Mouse (Mus musculus): Measurements from ENCODE around the gene Pde4d.
A peak's percentile ranks its signal among the peaks of the same experiment; 100 is the strongest.

Gene Pde4d

DNA sequence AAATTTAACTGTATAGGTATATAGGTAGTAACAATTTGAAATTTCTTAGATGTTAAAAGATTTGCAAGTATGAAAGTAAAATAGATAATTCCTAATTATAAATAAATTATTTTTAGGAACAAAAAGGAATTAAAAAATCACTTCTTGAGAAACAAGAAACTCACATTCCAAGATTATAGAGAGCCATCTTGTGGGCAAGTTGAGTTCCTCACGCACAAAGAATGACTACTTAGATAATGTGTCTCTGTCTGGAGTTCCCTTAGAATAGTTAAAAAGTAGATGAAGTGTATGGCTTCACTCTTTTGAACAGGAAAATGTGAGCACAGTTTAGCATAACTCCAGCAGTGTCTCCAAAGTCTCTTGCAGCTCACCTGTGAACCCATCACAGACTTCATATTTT, 1155.4 kb downstream of the Pde4d start:
- DNase-seq, result no peak

DNA sequence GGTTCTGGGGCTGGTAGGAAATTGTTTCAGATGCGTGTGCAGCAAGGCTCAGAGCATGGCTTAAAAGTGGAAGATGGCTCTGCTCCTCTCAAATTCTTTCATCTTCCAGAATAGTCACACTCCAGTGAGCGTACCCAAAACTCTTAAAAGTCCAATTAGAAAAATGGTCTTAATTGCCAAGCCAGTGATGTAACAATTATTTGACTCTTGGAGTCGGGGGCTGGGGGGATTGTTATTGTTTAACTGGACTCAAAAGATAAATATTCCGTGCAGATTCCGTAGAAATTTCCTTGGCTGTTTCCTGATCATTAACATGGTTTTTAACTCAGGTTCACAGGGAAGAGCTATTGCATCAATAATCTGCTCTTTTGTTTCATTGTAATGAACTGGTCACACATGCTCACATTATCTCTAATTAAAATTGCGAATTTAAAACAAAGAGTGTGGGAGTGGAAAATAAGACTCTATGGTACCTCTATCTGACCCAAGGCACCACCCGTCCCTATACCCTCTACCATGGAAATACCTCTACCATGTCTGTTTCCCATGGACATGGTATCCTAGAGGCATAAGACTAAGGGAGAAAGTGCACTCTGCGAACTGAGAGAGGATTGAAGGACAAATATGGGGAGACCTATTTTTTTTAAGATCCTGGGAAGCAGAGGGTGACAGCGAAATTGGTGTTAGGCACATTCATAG, 1159.5 kb downstream of the Pde4d start:
- no peak for DNase-seq

DNA sequence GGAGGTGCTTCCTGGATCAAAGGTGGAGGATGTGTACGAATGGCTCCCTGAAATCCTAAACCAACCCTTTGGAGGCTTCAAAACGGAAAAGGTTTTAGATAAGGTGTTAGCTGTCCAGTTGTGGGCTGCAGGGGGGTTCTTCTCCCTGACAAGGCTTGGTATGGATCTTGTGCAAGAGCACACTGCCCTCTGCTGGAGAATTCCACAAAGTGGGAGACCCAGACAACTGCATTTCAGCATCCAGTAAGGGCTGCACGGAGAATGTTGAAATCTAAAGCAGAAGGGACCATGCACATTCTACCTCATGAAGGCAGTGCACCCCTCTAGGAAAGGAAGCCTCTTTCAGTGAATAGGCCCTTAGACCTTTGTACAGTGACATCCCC, 1160.0 kb downstream of the Pde4d start:
- peak; percentile 66 for DNase-seq

GRCm38 (mm10) chr13:109610772-109611171, 1161.0 kb downstream of the Pde4d start:
- DNase-seq, result no peak

GRCm38 (mm10) chr13:109615213-109615784, 1165.6 kb downstream of the Pde4d start:
- no peak for DNase-seq

DNA sequence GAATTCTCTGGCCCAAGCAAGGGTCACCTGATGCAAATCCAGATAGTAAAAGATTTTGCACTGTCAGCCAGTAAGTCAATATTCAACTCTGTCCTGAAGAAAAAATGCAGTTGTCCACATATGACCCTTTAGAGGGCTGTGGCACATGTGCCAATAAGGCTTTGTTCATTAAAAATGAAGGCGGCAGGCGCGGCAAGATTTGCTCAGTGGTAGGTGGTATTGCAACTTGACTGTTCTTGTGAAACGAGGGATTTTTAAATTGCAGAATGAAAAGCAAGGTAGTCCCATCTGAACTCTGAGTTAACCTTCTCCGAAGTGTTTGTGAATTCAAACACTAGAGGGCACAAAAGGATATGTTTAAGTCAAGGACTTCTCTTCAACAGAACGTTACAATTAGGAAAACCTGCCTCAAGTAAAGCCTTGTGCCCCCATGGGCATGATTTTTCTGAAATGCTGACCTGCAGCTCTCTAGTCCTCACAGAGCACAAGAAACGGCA, 1166.1 kb downstream of the Pde4d start:
- DNase-seq, result peak; percentile 64

DNA sequence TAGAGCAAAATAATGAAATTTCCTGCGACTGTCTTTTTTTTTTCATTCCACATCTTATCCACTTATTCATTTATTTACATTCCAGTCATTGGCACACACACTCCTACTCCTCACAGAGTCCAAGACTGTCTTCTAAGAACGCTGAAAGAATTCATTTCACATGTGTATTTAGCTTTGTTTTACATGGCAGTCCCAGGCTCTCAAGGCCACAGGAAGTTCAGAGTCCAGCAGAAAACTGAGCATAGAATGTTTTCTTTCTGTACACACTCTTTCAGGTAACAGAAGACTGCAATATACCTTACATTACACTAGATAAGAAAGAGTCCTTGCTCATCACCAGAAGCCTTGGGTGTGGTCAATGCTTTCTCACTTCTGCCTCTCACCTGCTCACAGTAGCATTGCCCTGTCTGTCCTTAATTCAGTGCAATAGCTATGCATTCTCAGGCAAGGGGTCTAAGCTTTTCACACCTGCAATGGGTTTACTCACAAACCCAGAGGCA, 1169.5 kb downstream of the Pde4d start:
- DNase-seq, result no peak

DNA sequence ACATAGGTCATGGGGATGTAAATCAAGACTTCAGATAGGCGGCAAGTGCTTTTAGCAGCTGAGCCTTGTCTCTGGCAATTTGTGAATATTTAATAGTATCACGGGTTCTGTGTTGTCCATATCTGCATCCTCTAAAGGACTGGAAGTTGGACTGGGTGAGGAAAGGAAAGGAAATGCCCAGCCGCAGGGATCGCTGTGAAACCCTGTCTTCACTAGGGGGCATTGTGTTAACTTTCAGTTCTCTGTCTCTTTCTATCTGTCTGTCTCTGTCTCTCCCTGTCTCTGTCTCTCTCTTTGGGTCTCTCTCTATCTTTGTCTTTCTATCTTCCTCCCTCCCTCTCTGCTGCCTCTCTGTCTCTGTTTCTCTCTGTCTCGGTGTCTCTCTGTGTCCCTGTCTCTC, 1172.5 kb downstream of the Pde4d start:
- no peak for DNase-seq

GRCm38 (mm10) chr13:109623201-109623600, 1173.5 kb downstream of the Pde4d start:
- no peak for DNase-seq

DNA sequence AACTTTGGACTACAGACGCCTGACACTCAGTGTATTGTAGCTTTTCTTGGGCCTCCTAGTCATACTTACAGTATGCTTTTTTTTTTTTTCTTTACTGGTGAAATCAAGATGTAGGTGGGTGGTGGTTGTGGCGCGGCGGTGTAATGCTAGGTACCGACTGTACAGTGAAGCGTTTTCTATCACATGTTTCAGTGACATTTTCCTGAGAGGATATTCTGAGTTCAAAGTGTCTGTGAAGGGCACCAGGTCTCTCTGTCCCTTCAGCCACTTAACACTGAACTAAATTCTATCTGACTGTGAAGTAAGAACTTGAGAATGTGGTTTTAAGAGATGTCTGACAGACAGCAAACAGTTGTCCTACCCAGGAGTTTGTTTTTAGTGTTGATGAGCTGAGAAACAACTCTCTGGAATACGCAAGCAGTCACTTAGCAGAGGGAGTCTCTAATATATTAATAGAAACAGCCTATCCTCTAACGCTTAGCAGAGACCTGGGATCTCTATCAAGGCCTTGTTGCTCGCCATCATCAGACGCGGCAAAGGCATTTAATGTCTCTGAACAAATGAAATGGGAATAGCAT, 1175.1 kb downstream of the Pde4d start:
- DNase-seq, result no peak

DNA sequence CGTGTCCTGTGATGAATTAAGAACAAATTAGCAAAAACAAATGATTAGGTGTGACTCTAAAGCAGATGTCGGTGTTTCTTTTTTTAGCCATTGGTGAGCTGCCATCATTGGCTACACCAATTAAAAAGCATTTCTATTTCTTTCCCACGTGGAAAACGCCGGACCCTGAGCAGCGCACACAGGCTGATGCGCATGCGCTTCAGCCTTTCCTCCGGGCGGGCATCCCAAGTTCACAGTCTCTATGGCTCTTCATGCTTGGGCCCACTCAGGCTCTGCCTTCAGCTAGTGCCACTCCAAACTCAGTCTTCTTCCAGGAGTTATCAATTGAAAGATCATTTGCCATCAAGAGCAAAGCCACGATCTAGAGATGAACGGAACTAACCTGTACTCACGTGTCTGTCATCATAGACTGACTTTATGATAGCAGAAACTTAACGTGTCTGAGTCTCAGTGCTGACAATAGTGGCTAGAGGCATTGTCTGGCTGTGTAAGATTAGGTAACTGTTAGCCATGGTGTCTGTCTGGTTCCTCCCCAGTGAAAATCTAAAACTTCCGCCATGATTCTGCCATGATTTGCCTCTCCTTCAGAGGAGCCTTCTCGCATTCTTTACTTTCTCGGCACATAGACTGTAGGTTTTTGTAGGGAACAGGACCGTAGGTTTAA, 1175.8 kb downstream of the Pde4d start:
- DNase-seq, result no peak

DNA sequence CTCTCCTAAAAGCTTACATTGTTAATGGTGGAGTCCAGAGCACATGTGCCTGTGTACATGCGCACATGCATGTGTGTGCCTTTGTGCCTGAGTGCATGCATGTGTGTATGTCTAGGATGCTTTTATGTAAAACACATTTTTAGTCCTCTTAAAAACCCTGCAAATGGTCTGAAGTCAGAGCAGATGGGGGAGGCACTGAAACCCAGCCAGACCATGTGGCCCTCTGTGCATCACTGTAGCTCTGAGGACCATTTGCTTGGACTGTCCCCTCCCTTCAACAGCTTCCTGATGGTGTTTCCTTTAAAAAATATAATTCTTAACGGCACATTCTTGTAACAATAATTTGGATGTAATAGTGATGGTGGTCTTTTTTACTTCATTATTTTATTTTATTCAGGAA, 1177.5 kb downstream of the Pde4d start:
- no peak for DNase-seq

- no peak for DNase-seq
These were observed 1178.9 kb downstream of the Pde4d start for GRCm38 (mm10) chr13:109628606-109629005.

GRCm38 (mm10) chr13:109629216-109629615, 1179.5 kb downstream of the Pde4d start:
- DNase-seq, result no peak

DNA sequence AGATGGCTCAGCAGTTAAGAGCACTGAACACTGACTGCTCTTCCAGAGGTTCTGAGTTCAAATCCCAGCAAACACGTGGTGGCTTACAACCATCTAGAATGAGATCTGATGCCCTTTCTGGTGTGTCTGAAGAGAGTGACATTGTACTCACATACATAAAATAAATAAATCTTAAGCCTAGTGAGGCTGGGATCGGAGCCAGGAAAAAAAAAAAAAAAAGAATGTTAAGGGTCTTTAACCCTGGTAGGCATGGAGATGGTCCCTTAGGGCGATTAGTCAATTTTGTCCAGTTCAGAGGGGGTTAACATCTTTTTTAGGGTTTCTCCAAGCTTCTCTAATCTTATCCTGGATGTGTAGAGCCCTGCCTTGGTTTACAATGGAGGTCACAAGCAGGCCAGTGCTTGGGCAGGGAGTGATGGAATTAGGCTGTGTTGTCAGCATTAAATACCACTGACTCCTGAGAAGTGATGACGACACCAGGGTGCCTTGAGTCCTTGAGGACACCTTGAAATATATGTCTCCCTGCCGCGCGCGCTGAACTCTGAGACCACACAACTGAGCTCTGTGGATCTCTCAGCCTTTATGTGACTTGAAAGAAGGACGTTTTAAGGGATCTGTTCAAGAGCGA, 1181.8 kb downstream of the Pde4d start:
- no peak for DNase-seq

DNA sequence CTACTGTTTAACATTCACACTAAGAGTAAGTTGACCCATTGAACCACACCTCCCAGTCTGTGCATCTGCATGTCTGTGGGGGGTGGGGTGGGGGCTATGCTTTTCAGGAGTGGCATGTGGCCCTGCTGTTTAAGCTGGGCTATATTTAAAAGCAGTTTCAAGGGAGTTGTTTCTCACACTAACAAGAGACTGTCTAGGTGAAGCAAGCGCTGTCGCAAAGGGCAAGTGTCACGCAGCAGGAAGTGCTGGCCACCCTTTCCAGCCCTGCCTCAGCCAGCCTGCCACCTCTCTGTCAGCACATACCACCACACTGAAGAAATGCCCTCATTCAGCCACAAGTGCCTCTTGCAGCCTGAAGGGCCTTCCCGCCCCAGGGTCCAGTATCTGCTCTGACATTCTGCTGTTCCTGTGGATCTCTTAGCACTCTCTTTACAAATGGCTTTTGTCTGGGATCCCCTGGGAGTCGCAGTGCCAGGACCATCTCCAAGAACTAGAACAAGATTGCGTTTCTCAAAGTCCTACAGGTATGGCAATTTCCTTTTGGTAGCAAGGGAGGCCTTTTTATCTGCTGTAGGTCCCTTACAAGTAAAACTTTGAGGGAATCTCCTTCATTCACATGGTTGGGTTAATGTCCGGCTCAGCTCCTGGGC, 1182.8 kb downstream of the Pde4d start:
- DNase-seq, result peak; percentile 42

- no peak for DNase-seq
These were observed 1183.3 kb downstream of the Pde4d start for GRCm38 (mm10) chr13:109633037-109633418.

DNA sequence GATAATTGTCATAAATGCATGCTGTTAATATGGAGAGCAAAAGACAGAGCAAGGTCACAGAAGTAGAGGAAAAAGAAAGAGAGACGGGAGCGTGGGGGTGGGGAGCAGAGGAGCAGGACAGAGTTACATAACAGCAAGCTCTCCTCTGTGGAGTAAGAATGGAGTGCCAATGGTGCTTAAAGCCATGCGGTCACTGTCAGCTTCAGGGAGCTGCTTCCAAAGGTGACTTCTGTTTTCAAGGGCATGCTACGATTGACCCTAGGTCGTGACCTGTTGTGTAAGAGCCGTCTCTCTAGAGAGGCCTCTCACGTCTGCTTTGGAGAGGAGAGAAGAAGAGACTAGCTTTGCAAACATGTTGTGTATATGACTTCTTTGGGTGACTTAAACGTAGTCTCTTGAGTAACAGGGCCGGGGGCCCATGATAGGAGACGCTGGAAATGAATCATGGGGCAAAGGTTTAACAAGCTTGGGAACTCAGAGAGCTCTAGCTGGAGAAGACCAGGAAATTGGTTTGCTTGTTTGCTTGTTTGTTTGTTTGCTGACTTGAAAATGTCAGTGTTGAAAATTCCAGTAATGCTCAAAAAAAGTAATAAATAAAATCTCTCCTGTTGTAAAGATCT, 1186.3 kb downstream of the Pde4d start:
- DNase-seq, result peak; percentile 28

GRCm38 (mm10) chr13:109638273-109638672, 1188.5 kb downstream of the Pde4d start:
- DNase-seq, result no peak

GRCm38 (mm10) chr13:109639286-109639685, 1189.5 kb downstream of the Pde4d start:
- DNase-seq, result no peak

- no peak for DNase-seq
These were observed 1191.8 kb downstream of the Pde4d start for GRCm38 (mm10) chr13:109641562-109641961.

GRCm38 (mm10) chr13:109643419-109643818, 1193.7 kb downstream of the Pde4d start:
- no peak for DNase-seq
